Mouse (Mus musculus) macrophage (primary cell): Measurements from ENCODE around the gene Paox. TPM values are rescaled to one million over a fixed set of nuclear protein-coding genes. Genes with fewer than 3 reads are reported as not detected.

Experiments used
- H3K27ac ChIP-seq: fragments of 350-480 bp; formaldehyde crosslinking; 2 replicates; pipeline ENCODE4 v1.9.0; 2021
- H3K36me3 ChIP-seq: fragments of 350-480 bp; formaldehyde crosslinking; 2 replicates; pipeline ENCODE4 v1.9.0; 2021; ENCODE audit errors: inconsistent target
- H3K4me3 ChIP-seq: fragments of 350-480 bp; formaldehyde crosslinking; 2 replicates; pipeline ENCODE4 v1.9.0; 2021; ENCODE audit errors: inconsistent target
- H3K79me2 ChIP-seq: fragments of 350-480 bp; formaldehyde crosslinking; 2 replicates; pipeline ENCODE4 v1.9.0; 2021; ENCODE audit errors: inconsistent target
- WGBS: methylation state at CpG from one replicate; pipeline ENCODE4 v1.1.7; 2026; ENCODE audit warnings: inconsistent platforms; ENCODE audit not compliant: missing documents; 5-methylcytosine and 5-hydroxymethylcytosine counted together
- polyA plus RNA-seq: library from polyadenylated mRNA; stranded (reverse); fragments of 250-400 nt; gene quantifications from 3 replicates; pipeline ENCODE4 v1.2.4, GENCODE M21; 2018; ENCODE audit warnings: inconsistent platforms

Gene Paox
- polyA plus RNA-seq, 1 experiment from 2014 or later = 20.7 TPM

DNA sequence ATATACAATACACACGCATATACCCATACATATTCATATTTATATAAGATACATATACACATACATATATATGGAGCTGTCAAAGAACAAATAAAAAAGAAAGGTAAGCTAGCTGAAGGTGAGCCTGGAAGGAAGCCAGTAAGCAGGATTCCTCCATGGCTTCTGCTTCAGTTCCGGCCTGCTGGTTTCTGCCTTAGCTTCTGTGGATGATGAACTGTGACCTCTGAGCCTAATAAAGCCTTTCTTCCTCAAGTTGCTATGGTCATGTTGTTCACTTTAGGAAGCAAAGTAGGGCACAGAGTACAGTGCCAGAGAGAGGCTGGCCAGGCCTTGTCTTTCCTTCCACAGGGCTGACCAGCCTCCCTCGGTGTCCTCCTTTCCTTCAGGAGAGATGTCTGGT is 55.3 kb downstream of the Paox start:
- 81% methylated on average over 2 of the region's 3 CpGs for WGBS

DNA sequence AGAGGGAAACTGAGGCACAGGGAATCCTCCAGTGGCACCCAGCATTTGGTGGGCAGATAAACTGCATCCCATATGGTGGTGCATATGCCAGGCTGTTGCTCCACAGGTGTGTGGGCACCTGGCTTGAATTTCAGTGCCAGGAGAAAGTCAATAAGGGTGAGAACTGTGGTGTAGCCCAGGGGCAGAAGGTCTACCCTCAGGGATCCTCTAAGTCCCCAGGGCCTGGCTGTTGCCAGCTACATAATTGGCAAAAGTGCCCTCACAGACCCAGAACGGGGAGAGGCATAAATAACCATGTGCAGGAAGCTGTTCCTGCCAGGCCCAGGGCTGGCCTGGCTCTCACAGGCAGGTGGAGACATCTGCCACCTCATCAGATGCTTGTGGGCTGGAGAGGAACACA is 57.3 kb downstream of the Paox start, which contains the start of gene Olfr523:
Olfr523 (plus strand) TSS at position 282 of the 400 bp plus-strand sequence.
- Histone ChIP-seq H3K36me3 (no peaks in the 10 kb centered on the region), H3K79me2 (no peaks in the 10 kb centered on the region), H3K4me3 (no peak within 1 kb of the TSS), H3K27ac (no peak within 1 kb of the TSS)
- 13% methylated on average over 1 of the region's 1 CpGs for WGBS

More for the DNA sequence above, 55.3 kb downstream of the Paox start:
- Histone ChIP-seq H3K27ac (no peak overlapping the region), H3K36me3 (no peaks in the 10 kb centered on the region), H3K79me2 (no peaks in the 10 kb centered on the region), H3K4me3 (no peak overlapping the region)

DNA sequence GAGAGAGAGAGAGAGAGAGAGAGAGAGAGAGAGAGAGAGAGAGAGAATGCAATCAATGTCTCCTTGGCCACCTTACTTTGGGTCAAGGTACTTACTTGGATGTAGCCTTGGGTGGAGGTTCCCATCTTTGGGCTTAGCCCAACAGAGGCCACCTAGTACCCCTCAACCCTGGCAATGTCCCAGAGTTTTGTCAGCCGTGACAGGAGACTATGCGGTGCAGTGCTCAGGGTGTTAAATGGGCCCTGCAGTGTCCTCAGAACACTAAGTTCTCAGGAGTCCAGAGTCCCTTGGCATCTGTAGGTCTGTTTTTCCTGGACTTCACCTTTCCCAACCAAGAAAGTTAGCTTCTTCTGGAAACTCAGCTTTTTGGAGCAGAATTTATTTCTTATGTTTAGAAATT is 63.6 kb downstream of the Paox start:
- no peaks in the 10 kb centered on the region for H3K36me3 ChIP-seq
- WGBS = 96% methylated on average over 2 of the region's 2 CpGs
- no peak overlapping the region for H3K27ac ChIP-seq
- no peak overlapping the region for H3K4me3 ChIP-seq
- H3K79me2 ChIP-seq = no peaks in the 10 kb centered on the region

DNA sequence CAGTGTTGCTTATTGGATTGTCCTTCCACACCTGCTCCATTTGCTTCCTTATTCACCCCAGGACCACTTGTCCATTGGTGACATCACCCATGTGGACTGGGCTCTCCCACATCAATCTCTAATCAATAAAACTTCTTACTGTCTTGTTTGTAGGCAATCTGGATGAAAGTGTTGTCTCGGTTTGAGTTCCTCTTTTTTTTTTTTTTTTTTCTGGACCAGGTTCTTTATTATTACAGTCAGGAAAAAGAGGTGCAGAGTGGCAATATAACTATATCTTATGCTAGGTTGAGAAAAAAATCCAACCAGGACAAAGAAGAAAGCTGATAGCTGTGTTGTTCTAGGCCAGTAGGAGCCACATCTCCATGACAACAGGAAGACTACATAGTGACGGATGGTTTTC is 65.1 kb downstream of the Paox start:
- Histone ChIP-seq H3K4me3 (no peak overlapping the region), H3K27ac (no peak overlapping the region), H3K79me2 (no peaks in the 10 kb centered on the region), H3K36me3 (no peaks in the 10 kb centered on the region)
- WGBS = 46% methylated on average over 2 of the region's 2 CpGs

DNA sequence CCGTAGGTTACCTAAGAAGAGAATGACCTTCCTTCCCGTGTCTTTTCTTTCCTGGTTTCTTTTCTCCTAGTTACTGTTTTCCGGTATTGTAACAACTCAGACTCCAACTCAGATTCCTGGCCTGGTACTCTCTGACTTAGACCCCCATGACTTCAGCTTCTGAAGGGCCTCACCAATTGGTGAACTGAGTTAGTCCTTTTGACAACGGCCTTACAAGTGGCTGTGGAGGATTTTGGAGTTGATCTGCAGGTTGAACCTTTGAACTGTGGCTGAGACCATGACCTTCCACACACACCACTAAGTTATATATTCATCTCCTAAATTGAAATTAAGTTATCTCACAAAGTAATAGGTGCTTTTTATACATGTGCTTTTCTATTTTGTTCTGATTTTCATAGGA is 68.6 kb downstream of the Paox start:
- no peak overlapping the region for H3K4me3 ChIP-seq
- no peak overlapping the region for H3K27ac ChIP-seq
- H3K36me3 ChIP-seq = no peaks in the 10 kb centered on the region
- 85% methylated on average over 4 of the region's 4 CpGs for WGBS
- no peaks in the 10 kb centered on the region for H3K79me2 ChIP-seq

Other genes with a start within 250 kb of the Paox start
- not detected in 3 replicates for gene Kndc1, start 221.1 kb upstream of the Paox start, polyA plus RNA-seq
- not detected in 3 replicates for gene Utf1, start 172.0 kb upstream of the Paox start, polyA plus RNA-seq
- gene 6430531B16Rik, start 137.0 kb upstream of the Paox start, polyA plus RNA-seq = 0.23 to 0.38 TPM in 2 of 3 replicates, not detected in the other
- gene Adam8, start 123.2 kb upstream of the Paox start, polyA plus RNA-seq = 169 to 1,404 TPM (median 407 TPM) in 3 replicates
- 11.9 to 14.7 TPM (median 14.1 TPM) in 3 replicates for gene Zfp511, start 79.4 kb upstream of the Paox start, polyA plus RNA-seq
- gene Tubgcp2, start 79.1 kb upstream of the Paox start, polyA plus RNA-seq = 12.5 to 29.2 TPM (median 21.1 TPM) in 3 replicates
- gene Msx3, start 66.7 kb upstream of the Paox start, polyA plus RNA-seq = not detected in 3 replicates
- gene Caly, start 33.3 kb upstream of the Paox start, polyA plus RNA-seq = not detected in 3 replicates
- gene Prap1, start 22.4 kb upstream of the Paox start, polyA plus RNA-seq = not detected in 3 replicates
- 7.9 to 11.8 TPM (median 11.6 TPM) in 3 replicates for gene Fuom, start 13.4 kb upstream of the Paox start, polyA plus RNA-seq
- gene Echs1, start 677 bp downstream of the Paox start, polyA plus RNA-seq = 47.2 to 96.9 TPM (median 73.4 TPM) in 3 replicates
- gene Mtg1, start 21.8 kb downstream of the Paox start, polyA plus RNA-seq = 8.3 to 14.7 TPM (median 9.4 TPM) in 3 replicates
- not detected in 3 replicates for gene Sprn, start 39.1 kb downstream of the Paox start, polyA plus RNA-seq
- not detected in 3 replicates for gene Olfr522, start 49.0 kb downstream of the Paox start, polyA plus RNA-seq
- gene Olfr523, start 57.4 kb downstream of the Paox start, polyA plus RNA-seq = not detected in 3 replicates
- not detected in 3 replicates for gene Olfr524, start 90.2 kb downstream of the Paox start, polyA plus RNA-seq
- gene Cd163l1, start 102.5 kb downstream of the Paox start, polyA plus RNA-seq = not detected in 3 replicates
- gene 5830411N06Rik, start 131.5 kb downstream of the Paox start, polyA plus RNA-seq = not detected in 3 replicates
- not detected in 3 replicates for gene Olfr525, start 205.1 kb downstream of the Paox start, polyA plus RNA-seq
- not detected in 3 replicates for gene Olfr527, start 218.2 kb downstream of the Paox start, polyA plus RNA-seq
- not detected in 3 replicates for gene Olfr60, start 245.9 kb downstream of the Paox start, polyA plus RNA-seq